Mouse (Mus musculus) ovary, adult 18-20 months (tissue): Measurements from ENCODE around the gene Tex13c3.
"Not testable (repeated sequence)": the region's sequence is repeated elsewhere in the genome, so short reads cannot be mapped to it uniquely, and the experiment has no call there.

Source experiments
- DNase-seq: peaks from one replicate; pipeline ENCODE4 v3.0.0; 2022; ENCODE audit warnings: low spot score, mixed read lengths

The Tex13c3 gene

DNA sequence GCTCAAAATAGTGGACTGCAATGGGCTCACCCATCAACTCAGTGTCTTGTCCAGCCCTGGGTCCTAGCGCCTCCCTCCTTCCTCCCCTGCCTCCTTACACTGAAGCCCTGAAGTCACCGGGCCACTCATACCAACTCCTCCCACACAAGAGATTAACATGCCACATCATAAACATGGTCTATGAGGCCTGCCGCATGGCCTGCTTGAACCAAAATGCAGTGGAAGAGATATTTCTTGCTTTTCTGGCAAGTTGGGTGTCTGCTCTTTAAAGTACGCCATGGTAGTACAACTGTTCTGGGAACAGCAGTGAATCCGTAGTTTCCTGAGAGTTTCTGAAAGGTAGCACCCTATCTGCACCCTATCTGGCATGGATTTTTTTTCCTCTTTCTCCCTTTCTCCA is at the start of gene Tex13c3:
Tex13c3 (minus strand) TSS at position 101 of the 400 bp plus-strand sequence.
- DNase-seq, result not testable (repeated sequence)

DNA sequence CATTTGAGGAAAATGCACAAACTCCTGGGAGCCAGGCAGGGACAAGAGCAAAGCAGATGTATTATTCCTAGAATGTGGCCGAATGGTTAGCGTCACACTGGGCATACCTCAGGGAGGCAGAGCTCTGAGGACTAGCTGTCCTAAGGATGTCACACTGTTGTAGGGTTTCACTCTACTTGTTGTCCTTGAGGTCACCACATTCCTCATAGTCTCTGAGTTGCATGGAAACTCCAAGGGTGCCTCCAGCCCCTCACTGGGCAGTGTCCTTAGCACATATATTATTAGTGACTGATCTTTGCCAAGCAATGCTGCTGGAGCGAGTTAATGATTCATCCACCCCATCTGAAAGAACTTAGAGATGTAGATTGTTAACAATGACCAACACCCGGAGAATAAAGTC is 8.6 kb upstream of the Tex13c3 start:
- no peak for DNase-seq
